Mouse (Mus musculus) left cerebral cortex, adult 11 months (tissue): ENCODE data around the gene Synpr.

Experiments used
- DNase-seq: peaks from one replicate; pipeline ENCODE4 v3.0.0; 2022; ENCODE audit warnings: low spot score

Synpr gene

GRCm38 (mm10) chr14:13551209-13551608 lies 266.6 kb downstream of the Synpr start:
- peak; percentile 6 for DNase-seq

- DNase-seq = no peak
These were observed 269.2 kb downstream of the Synpr start for GRCm38 (mm10) chr14:13553616-13554370.

- no peak for DNase-seq
These were observed 270.1 kb downstream of the Synpr start for GRCm38 (mm10) chr14:13554631-13555030.

GRCm38 (mm10) chr14:13558117-13558516 lies 273.5 kb downstream of the Synpr start:
- no peak for DNase-seq

- no peak for DNase-seq
These were observed 282.7 kb downstream of the Synpr start for GRCm38 (mm10) chr14:13567250-13567649.

- no peak for DNase-seq
These were observed 283.4 kb downstream of the Synpr start for GRCm38 (mm10) chr14:13567996-13568395.

- no peak for DNase-seq
These were observed 287.4 kb downstream of the Synpr start for GRCm38 (mm10) chr14:13571941-13572340.

GRCm38 (mm10) chr14:13572530-13572929 lies 287.9 kb downstream of the Synpr start:
- no peak for DNase-seq

- DNase-seq = no peak
These were observed 293.5 kb downstream of the Synpr start for GRCm38 (mm10) chr14:13578101-13578500.

GRCm38 (mm10) chr14:13578744-13579143 lies 294.2 kb downstream of the Synpr start:
- no peak for DNase-seq

- DNase-seq = no peak
These were observed 308.9 kb downstream of the Synpr start for GRCm38 (mm10) chr14:13593321-13593940.

GRCm38 (mm10) chr14:13596251-13596650 lies 311.7 kb downstream of the Synpr start:
- no peak for DNase-seq

GRCm38 (mm10) chr14:13597204-13597603 lies 312.6 kb downstream of the Synpr start:
- no peak for DNase-seq

GRCm38 (mm10) chr14:13620531-13620930 lies 336.0 kb downstream of the Synpr start:
- DNase-seq = no peak

GRCm38 (mm10) chr14:13649865-13650264 lies 365.3 kb downstream of the Synpr start:
- DNase-seq = no peak

GRCm38 (mm10) chr14:13651039-13651438 lies 366.5 kb downstream of the Synpr start:
- no peak for DNase-seq

- no peak for DNase-seq
These were observed 367.1 kb downstream of the Synpr start for GRCm38 (mm10) chr14:13651541-13652298.
